Mouse (Mus musculus) spleen, adult 2 months (tissue): ENCODE results near the gene Unc79.

ENCODE experiments used
- CTCF ChIP-seq: fragments of 200-500 bp; IDR thresholded peaks from 2 replicates; pipeline ENCODE4 v1.5.1; 2011; ENCODE audit warnings: mild to moderate bottlenecking, inconsistent platforms; ENCODE audit not compliant: insufficient read depth, insufficient read length, insufficient replicate concordance; ENCODE audit errors: extremely low read depth
- POLR2A ChIP-seq: fragments of 200-500 bp; IDR thresholded peaks from 2 replicates; pipeline ENCODE4 v1.6.1; 2011; ENCODE audit warnings: low read depth, low read length, inconsistent platforms

DNA sequence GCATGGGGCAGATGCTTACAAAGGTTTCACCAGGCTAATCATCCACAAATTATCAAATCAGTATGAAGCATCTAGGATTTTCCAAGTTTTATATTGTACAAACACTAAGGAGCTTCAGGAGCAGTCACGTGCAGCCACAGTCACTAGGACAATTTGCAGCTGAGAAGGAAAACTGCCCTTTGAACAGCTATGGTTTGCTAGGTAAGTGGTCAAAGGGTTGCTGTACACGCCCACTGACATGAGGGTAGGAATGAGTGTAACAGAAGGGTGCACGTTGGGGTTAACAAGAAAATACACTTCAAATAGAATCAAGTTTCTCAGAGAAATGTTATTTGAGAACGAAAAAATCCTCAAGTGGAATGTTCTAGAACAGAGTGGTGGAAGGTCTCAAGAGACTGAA, 18.9 kb upstream of the Unc79 start:
- no peak for TF ChIP-seq CTCF
- no peak for TF ChIP-seq POLR2A
